Mouse (Mus musculus) forebrain, embryonic 12.5 days (tissue): ENCODE measurements around the gene Tmem88. TPM values are rescaled to one million over a fixed set of nuclear protein-coding genes. Genes with fewer than 3 reads are reported as not detected.
A peak's percentile ranks its signal among the peaks of the same experiment; 100 is the strongest.
"Not testable (repeated sequence)": the region's sequence is repeated elsewhere in the genome, so short reads cannot be mapped to it uniquely, and the experiment has no call there.

Experiments used
- ATAC-seq: fragments of 200-750 bp; cut with Nextera tagmentation; 2 replicates; pipeline ENCODE4 v1.8.0; 2017; ENCODE audit warnings: moderate TSS enrichment; ENCODE audit not compliant: low FRiP score
- H3K27ac ChIP-seq: fragments of 300-500 bp; sonication (generic); 2 replicates; pipeline ENCODE4 v1.5.1; 2016; ENCODE audit warnings: mild to moderate bottlenecking
- H3K27me3 ChIP-seq: fragments of 300-500 bp; sonication (generic); 2 replicates; pipeline ENCODE4 v1.6.1; 2016; ENCODE audit warnings: mild to moderate bottlenecking
- H3K36me3 ChIP-seq: fragments of 300-500 bp; sonication (generic); replicated peaks from 2 replicates; pipeline ENCODE4 v1.6.1; 2016; ENCODE audit warnings: mild to moderate bottlenecking
- H3K4me1 ChIP-seq: fragments of 300-500 bp; sonication (generic); 2 replicates; pipeline ENCODE4 v1.6.1; 2016
- H3K4me2 ChIP-seq: fragments of 300-500 bp; sonication (generic); 2 replicates; pipeline ENCODE4 v1.6.1; 2016; ENCODE audit warnings: mild to moderate bottlenecking, moderate library complexity
- H3K4me3 ChIP-seq: fragments of 300-500 bp; sonication (generic); replicated peaks from 2 replicates; pipeline ENCODE4 v1.5.1; 2016; ENCODE audit warnings: mild to moderate bottlenecking
- H3K9ac ChIP-seq: fragments of 300-500 bp; sonication (generic); 2 replicates; pipeline ENCODE4 v1.6.1; 2016; ENCODE audit warnings: mild to moderate bottlenecking
- H3K9me3 ChIP-seq: fragments of 300-500 bp; sonication (generic); 2 replicates; pipeline ENCODE4 v1.6.1; 2016
- WGBS: fragments of 180-500 bp; shearing (Covaris S2); methylation state at CpG from one replicate; pipeline ENCODE4 v1.1.7; 2016; 5-methylcytosine and 5-hydroxymethylcytosine counted together
- polyA plus RNA-seq: library from polyadenylated mRNA; unstranded; fragments of >200 nt; fragmentation: Nextera tagmentation; extraction: Ambion mirVana; gene quantifications from 2 replicates; pipeline ENCODE4 v1.2.1, GENCODE M21; 2016

Tmem88 gene
- polyA plus RNA-seq, 1 experiment from 2014 or later, result 11.2 TPM

DNA sequence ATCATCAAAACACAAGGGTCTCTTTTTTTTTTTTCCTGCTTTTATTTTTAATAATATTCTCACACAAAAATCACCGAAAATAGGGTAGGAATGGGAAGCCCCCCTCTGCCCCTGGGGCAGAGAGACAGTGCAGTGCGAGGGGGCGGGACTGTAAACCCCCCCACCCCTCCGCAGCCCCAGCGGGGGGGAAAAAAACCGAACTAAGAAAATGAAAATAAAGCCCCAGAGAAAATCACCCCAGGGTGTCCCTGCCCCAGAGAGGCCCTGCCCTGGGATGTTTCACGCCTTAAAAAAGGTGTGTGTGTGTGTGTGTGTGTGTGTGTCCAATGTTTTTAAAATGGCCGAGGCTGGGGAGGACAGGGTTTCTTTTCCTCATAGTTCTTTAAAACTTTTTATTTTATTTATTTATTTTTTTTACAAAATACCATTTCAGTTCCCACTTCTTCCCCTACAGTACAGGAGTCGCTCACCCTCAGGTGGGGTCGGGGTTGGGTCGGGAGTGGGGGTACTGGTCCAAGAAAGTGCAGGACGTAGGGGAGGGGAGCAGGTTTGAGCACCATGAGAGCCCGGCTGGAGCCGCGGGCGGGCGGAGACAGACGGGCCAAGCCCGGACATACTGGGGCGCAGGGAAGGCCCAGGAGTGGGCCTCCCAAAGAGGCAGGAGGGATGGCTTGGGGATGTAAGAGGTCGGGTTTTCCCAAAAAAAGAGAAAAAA, 609 bp upstream of the Tmem88 start:
- H3K4me1 ChIP-seq, result peaks cover 53% of the 10 kb centered on the region
- H3K27me3 ChIP-seq, result peaks cover 43% of the 10 kb centered on the region
- H3K36me3 ChIP-seq, result peaks cover 47% of the 10 kb centered on the region
- ATAC-seq, result no peak
- H3K4me3 ChIP-seq, result peak overlapping the region; percentile 27; the same call in 1 of the 2 replicates
- no peaks in the 10 kb centered on the region for H3K9me3 ChIP-seq
- H3K9ac ChIP-seq, result peak overlapping the region; percentile 43
- H3K4me2 ChIP-seq, result peak overlapping the region; percentile 82
- 12% methylated on average over 21 of the region's 21 CpGs for WGBS
- no peak overlapping the region for H3K27ac ChIP-seq

DNA sequence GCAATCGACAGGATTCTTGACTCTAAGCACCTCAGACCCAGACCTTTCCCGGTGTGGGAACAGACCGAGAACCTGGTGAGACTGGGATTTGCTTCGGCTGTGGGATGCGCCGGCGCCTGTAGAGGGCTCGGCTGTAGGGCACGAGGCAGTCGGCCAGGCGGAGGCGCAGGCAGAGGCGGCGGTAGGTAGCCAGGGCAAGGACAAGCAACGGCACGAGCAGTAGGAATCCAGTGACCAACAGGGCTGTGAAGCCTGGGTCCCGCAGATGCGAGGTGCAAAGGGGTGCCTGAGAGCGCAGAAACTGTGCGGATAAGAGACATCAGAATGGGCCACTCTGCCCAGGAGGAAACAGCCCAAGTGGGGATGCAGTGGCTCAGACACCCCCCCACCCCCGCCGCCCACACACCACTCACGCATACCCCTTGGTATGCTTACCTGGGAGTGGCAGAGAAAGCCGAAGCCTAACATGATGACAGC, 415 bp downstream of the Tmem88 start:
- Histone ChIP-seq H3K4me3 (peak overlapping the region; percentile 27), H3K27ac (peak overlapping the region; percentile 46), H3K4me1 (peaks cover 53% of the 10 kb centered on the region), H3K27me3 (peaks cover 43% of the 10 kb centered on the region), H3K4me2 (peak overlapping the region; percentile 82), H3K9ac (peak overlapping the region; percentile 43), H3K9me3 (no peaks in the 10 kb centered on the region), H3K36me3 (peaks cover 37% of the 10 kb centered on the region)
- ATAC-seq, result no peak
- 7% methylated on average over 24 of the region's 24 CpGs for WGBS

DNA sequence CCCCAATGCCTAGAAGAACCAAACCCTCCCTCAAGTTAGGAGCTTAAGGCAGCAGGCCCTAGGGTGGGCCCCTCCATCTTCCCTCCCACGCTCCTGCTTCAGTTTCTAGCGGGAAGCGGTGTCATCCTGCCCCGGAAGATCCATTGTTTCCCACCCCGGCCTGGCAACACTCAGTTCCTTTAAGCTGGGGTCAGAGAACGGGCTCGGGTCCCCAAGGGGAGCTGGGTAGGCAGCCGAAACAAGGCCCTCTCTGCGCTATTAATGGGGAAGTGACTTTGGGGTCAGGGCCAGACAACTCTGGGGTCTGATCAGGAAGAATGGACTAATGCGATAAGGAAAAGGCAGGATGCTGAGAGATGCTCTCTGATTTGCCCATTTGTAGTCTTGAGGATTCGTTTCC, 1.3 kb downstream of the Tmem88 start:
- H3K4me3 ChIP-seq, result peak overlapping the region; percentile 66
- H3K36me3 ChIP-seq, result peaks cover 33% of the 10 kb centered on the region
- H3K9ac ChIP-seq, result peak overlapping the region; percentile 78
- peaks cover 53% of the 10 kb centered on the region for H3K4me1 ChIP-seq
- ATAC-seq, result no peak
- H3K9me3 ChIP-seq, result no peaks in the 10 kb centered on the region
- peaks cover 41% of the 10 kb centered on the region for H3K27me3 ChIP-seq
- WGBS, result 20% methylated on average over 11 of the region's 11 CpGs
- peak overlapping the region; percentile 42; the same call in 1 of the 2 replicates for H3K27ac ChIP-seq
- H3K4me2 ChIP-seq, result peak overlapping the region; percentile 82

DNA sequence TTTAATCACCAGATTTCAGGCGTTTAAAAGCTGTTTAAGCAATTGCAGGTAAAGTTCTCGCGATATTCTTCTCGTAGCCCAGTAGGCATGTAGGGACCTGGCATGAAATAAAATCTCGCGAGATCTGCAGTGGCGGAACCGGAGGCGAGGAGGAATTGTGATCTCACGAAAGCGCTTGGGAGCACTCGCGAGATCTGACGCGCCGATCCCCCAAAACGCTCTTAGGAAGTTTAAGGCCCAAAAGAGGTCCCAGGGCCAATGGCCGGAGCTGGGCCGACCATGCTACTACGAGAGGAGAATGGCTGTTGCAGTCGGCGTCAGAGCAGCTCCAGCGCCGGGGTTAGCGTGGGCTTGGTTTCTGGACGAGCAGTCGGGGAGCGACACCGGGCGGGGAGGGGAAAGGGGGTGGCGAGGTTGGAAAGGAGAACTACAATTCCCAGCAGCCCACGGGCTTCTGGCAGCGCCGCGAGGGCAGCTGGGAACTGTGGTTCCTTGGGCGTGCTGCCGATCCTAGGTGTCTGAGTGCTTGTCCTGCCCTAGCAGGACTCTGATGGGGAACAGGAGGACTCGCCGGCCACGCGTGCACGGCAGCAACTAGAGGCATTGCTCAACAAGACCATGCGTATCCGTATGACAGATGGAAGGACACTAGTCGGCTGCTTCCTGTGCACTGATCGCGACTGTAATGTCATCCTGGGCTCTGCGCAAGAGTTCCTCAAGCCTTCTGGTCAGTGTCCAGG, 2.2 kb downstream of the Tmem88 start:
- H3K27me3 ChIP-seq, result peaks cover 31% of the 10 kb centered on the region
- H3K27ac ChIP-seq, result peak overlapping the region; percentile 96
- peak overlapping the region; percentile 66 for H3K4me3 ChIP-seq
- peak; percentile 86 for ATAC-seq
- H3K4me2 ChIP-seq, result peak overlapping the region; percentile 82
- H3K9ac ChIP-seq, result peak overlapping the region; percentile 78
- peaks cover 49% of the 10 kb centered on the region for H3K4me1 ChIP-seq
- H3K9me3 ChIP-seq, result no peaks in the 10 kb centered on the region
- peaks cover 24% of the 10 kb centered on the region for H3K36me3 ChIP-seq
- WGBS, result under 1% methylated on average over 48 of the region's 48 CpGs

DNA sequence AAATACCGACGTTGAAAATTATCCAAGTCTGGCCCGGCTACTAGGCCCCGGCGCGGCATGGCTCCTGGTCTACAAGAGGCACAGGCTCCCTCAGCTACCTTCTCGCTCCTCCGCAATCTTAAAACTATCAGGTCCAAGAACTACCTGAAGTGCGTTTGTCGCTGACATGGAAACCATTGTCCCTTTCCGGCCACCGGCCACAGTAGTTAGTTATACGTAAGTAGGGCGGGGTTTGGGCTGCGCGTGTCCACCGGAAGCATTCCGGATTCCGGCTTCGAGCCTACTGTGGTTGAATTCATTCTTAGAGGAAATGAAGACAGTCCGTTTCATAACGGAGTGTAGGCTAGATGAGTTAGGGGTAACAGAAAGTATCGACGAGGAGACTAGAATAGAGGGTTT, 2.8 kb downstream of the Tmem88 start, which contains the start of the genes Naa38 and Cyb5d1:
Naa38 (plus strand) TSS at position 253 of the 399 bp plus-strand sequence.
Cyb5d1 (minus strand) TSS at position 397 of the 399 bp plus-strand sequence.
- H3K4me1 ChIP-seq, result peaks cover 47% of the 10 kb centered on the region
- peak within 1 kb of the TSS; percentile 78 for H3K9ac ChIP-seq

DNA sequence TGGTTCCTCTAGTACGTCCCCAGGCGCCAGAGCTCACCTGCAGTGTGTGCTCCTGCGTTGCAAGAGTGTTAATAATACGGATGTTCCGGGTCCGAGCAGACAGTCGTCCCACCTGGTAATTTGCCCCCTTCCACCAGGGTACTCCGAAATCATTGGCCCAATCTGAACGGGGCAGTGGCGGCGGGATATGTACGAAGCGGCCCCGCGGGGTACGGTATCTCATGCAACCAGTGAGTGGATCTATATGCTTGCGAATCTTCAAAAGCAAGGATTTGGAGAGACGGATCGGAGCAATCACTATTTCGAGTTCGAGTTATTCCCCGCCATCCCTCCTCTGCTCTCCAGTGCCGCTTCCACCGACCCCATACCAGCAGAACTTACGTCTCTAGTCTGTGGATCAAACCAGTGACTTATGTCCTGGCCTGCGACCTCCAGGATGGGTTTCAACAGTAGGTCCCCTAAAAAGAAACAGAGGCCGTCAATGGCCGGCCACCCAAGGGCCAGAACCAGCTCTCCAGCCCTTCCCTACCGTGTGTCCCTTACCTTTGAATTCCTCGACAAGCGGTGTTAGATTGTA, 3.4 kb downstream of the Tmem88 start:
- not testable (repeated sequence) for ATAC-seq, H3K9me3 ChIP-seq
- H3K4me2 ChIP-seq, result peak overlapping the region; percentile 82
- H3K4me1 ChIP-seq, result peaks cover 45% of the 10 kb centered on the region
- peaks cover 12% of the 10 kb centered on the region for H3K36me3 ChIP-seq
- 2% methylated on average over 31 of the region's 31 CpGs for WGBS
- peak overlapping the region; percentile 66 for H3K4me3 ChIP-seq
- H3K27me3 ChIP-seq, result peaks cover 20% of the 10 kb centered on the region
- peak overlapping the region; percentile 96; the same call in 1 of the 2 replicates for H3K27ac ChIP-seq
- peak overlapping the region; percentile 78 for H3K9ac ChIP-seq

More for the DNA sequence above, 2.8 kb downstream of the Tmem88 start, which contains the start of the genes Naa38 and Cyb5d1:
- peak within 1 kb of the TSS; percentile 96 for H3K27ac ChIP-seq
- H3K4me2 ChIP-seq, result peak within 1 kb of the TSS; percentile 82
- not testable (repeated sequence) for H3K9me3 ChIP-seq
- H3K36me3 ChIP-seq, result peaks cover 18% of the 10 kb centered on the region
- peaks cover 26% of the 10 kb centered on the region for H3K27me3 ChIP-seq
- ATAC-seq, result peak; percentile 76
- H3K4me3 ChIP-seq, result peak within 1 kb of the TSS; percentile 66
- WGBS, result under 1% methylated on average over 24 of the region's 24 CpGs

DNA sequence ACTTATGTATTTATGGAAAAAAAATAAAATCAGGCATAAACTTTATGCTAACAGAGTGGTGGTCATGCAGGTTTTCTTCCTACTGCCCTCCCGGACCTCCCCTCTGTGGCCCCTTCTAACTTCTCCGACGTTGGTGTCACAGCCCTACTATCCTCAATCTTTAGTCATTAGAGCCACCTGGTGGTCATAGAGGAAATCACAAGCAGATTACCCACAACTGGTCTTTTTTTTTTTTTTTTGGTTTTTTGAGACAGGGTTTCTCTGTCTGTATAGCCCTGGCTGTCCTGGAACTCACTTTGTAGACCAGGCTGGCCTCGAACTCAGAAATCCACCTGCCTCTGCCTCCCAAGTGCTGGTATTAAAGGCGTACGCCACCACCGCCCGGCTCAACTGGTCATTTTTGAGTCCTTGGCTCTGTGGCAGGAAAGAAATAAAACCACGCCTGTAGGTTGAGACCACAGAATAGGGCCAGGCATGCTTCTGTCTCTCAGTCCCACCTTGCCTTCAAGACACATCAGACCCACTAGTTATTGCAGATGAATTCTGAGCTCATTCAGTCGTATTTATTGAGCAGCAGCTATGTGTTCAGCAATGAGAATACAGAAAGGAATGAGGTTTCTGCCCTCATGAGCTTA, 7.5 kb downstream of the Tmem88 start:
- Histone ChIP-seq H3K4me1 (peaks cover 11% of the 10 kb centered on the region), H3K27ac (no peak overlapping the region), H3K4me2 (no peak overlapping the region), H3K9ac (no peak overlapping the region), H3K4me3 (no peak overlapping the region), H3K27me3 (no peaks in the 10 kb centered on the region), H3K9me3 (no peaks in the 10 kb centered on the region), H3K36me3 (peaks cover 4% of the 10 kb centered on the region; the same call in 1 of the 2 replicates)
- no peak for ATAC-seq
- 51% methylated on average over 10 of the region's 10 CpGs for WGBS

DNA sequence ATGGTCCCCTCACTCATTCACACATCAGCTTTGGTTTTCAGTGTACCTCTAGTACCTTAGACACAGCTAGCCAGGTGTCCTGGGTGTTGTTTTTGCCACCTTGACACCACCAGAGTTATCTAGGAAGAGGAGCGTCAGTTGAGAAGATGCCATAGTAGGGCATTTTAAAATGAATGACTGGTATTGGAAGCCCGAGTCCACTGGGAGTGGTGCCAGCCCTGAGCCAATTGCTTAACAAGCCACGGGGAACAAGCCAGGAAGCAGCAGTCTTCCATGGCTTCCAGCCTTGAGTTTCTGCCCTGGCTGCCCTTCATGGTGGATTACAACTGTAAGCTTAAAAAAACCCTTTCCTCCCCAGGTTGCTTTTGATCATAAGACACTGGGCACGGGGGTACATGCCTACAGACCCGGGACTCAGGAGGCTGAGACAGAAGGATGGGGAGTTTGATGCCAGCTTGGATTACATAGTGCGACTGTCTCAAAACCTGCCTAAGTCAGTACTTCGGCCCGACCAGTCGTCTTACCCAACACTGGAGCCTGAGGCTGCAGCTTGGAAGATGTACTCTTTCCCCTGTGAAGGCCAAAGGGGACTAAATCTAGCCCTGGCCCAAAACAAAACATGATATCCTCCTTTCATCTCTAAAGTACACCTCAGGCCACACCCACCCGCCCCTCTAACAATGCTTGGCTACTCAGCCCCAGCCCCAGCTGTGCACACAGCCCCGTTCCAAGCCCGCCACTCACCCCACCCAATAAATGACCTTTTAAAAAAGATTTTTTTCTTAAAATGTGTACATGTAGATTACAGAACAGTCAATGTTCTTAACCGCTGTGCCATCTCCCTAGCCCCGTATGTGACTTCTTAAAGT, 8.3 kb downstream of the Tmem88 start:
- Histone ChIP-seq H3K4me2 (no peak overlapping the region), H3K9ac (no peak overlapping the region), H3K27me3 (no peaks in the 10 kb centered on the region), H3K36me3 (peaks cover 4% of the 10 kb centered on the region; the same call in 1 of the 2 replicates), H3K4me3 (no peak overlapping the region), H3K4me1 (peaks cover 11% of the 10 kb centered on the region), H3K9me3 (no peaks in the 10 kb centered on the region), H3K27ac (no peak overlapping the region)
- no peak for ATAC-seq
- whole genome bisulfite sequencing, result 73% methylated on average over 14 of the region's 14 CpGs

DNA sequence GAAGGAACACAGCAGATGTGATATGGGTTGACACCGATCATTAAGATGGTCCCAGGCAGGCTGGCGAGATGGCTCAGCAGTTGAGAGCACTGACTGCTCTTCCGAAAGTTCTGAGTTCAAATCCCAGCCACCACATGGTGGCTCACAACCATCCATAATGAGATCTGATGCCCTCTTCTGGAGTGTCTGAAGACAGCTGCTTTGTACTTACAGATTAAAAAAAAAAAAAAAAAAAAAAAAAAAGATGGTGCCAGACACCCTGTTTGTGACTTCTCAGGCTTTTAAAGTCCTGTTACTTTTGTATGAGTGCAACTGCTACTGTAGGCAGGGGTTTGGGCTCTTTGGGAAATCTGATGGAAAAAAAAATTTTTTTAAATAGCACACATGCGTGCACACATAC, 9.4 kb downstream of the Tmem88 start:
- Histone ChIP-seq H3K27me3 (no peaks in the 10 kb centered on the region), H3K4me1 (peaks cover 4% of the 10 kb centered on the region), H3K4me2 (no peak overlapping the region), H3K27ac (no peak overlapping the region), H3K9ac (no peak overlapping the region), H3K4me3 (no peak overlapping the region), H3K36me3 (peaks cover 4% of the 10 kb centered on the region; the same call in 1 of the 2 replicates), H3K9me3 (no peaks in the 10 kb centered on the region)
- 95% methylated on average over 4 of the region's 4 CpGs for WGBS
- no peak for ATAC-seq

DNA sequence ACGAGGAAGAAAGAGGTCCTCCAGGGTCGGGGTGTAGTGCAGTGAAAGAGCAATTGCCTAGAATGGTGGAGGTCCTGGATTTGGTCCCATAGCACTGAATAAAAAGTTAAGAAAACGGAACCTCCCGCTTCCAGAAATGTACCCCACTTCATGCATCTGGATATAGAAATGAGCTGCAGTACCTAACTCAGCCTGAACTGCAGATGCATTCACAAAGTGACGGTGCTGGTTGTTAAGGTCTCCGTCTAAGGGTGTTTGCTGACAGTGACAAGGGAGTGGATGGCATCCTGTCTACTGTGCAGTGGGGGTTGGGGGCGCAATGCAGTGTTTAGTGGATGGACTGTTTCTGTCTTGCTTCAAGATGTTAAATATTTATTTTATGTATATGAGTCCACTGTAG, 11.3 kb downstream of the Tmem88 start:
- WGBS, result 82% methylated on average over 7 of the region's 7 CpGs
- Histone ChIP-seq H3K9me3 (no peaks in the 10 kb centered on the region), H3K4me3 (no peak overlapping the region), H3K27me3 (no peaks in the 10 kb centered on the region), H3K4me2 (no peak overlapping the region), H3K36me3 (no peaks in the 10 kb centered on the region), H3K27ac (no peak overlapping the region), H3K4me1 (peaks cover 4% of the 10 kb centered on the region), H3K9ac (no peak overlapping the region)
- no peak for ATAC-seq

DNA sequence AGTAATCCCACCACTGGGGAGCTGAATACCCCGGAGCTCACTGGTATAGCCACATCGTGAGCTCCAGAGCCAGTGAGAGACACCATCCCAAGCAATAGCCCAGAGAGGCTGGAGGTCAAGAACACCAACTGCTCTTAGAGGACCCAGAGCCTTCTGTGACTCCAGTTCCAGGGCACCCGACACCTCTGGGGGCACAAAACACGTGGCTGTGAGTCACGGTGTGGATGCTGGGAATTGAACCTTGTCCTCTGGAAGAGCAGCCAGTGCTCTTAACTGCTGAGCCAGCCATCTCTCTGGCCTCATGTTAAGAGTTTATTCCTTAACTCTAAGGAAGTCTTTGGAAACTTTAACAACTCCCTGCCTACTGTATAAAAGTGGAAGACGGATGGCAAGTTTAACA, 13.1 kb downstream of the Tmem88 start:
- Histone ChIP-seq H3K4me2 (no peak overlapping the region), H3K9ac (no peak overlapping the region), H3K4me1 (peaks cover under 1% of the 10 kb centered on the region), H3K27ac (no peak overlapping the region), H3K9me3 (no peaks in the 10 kb centered on the region), H3K27me3 (no peaks in the 10 kb centered on the region), H3K4me3 (no peak overlapping the region), H3K36me3 (no peaks in the 10 kb centered on the region)
- ATAC-seq, result no peak
- 83% methylated on average over 6 of the region's 6 CpGs for WGBS
